Mouse (Mus musculus) testis, adult 10 weeks (tissue): ENCODE data around the gene Fam229b. TPM values are rescaled to one million over a fixed set of nuclear protein-coding genes. Genes with fewer than 3 reads are reported as not detected.

Experiments
- polyA plus RNA-seq: library from polyadenylated mRNA; stranded (reverse); fragments of 350-450 nt; fragmentation: Illumina TruSeq; extraction: RNeasy Lipid Tissue Mini Kit (QIAGEN cat#74804); gene quantifications from one replicate; pipeline ENCODE4 v1.2.3, GENCODE M21; 2014; ENCODE audit warnings: low read depth, low replicate concordance

The Fam229b gene
- 2,110 TPM for polyA plus RNA-seq

DNA sequence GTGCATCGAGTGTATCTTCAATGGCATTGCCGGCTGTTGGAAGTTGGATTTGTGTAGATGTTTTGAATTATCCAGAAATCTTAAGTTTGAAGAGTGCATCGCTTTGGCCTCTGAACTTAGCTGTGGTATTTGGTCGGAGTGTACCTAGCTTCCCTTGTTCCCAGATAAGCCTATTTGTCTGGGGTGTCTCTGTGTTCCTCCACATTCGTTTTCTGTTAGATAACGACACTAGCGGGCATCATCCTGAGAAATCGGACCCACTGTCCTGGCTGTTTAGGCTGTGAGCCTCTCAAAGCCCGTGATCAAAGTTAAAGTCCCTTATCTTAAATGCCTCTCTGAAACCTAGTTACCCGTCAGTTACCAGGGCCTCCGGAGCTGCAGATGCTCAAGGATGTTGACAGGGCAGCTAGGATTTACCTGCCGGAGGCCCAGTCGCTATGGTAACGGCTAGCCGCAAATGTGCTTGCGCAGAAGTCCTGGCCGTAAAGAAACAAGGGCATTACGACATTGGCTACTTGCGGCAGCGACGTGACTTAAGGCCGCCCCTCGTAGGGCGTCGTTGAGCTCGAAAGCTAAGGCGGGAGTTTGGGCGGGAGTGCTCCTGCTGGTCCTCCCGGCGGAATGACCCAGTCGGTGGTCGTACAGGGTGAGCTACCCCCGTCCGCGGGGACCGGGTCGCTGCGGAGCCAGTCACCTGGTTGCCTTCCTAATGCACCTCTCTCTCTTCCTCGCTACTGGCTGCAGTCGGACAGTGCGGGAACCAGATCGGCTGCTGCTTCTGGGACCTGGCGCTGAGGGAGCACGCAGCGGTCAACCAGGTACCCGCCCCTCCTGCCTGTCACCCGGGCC, at the start of gene Fam229b, which contains the start of gene Tube1:
TSS of gene Fam229b (minus strand) at position 453 of the 849 bp plus-strand sequence.
TSS of gene Tube1 (plus strand) at position 515 of the 849 bp plus-strand sequence.

DNA sequence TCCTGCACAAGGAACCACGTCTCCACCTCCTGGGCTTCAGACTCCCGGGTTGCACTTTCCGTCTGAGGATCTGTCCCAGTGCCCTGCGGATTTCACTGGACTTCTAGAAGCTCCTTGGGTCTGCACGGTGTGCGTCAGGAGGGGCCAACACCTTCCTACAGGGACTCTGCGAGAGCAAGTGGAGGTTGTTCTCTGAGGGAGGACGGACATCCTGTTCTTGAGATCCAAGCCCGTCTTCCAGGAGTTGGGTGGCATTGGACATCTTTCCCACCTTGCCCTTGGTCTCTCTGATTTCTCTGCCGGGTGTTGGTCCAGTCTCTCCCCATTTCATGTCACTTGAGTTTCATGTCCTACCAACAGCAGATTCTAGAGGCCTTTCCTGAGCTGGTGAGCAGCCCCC, 30.0 kb upstream of the Fam229b start, which contains the start of gene Ccn6:
TSS of gene Ccn6 (minus strand) at position 101 of the 400 bp plus-strand sequence.

Other genes with a start within 250 kb of the Fam229b start
- 1.7 TPM for gene Lama4, start 168.4 kb downstream of the Fam229b start, polyA plus RNA-seq
- 7.8 TPM for gene Tube1, start 62 bp upstream of the Fam229b start, polyA plus RNA-seq
- gene Ccn6, start 29.9 kb upstream of the Fam229b start, polyA plus RNA-seq: 0.20 TPM
- gene Fyn, start 234.9 kb upstream of the Fam229b start, polyA plus RNA-seq: 34.5 TPM